10 mouse cellular contexts compared by ENCODE assay signal in genomic region chr10:130470311-130470760, GRCm38 (mm10). TPM values are rescaled to one million over a fixed set of nuclear protein-coding genes. Genes with fewer than 3 reads are reported as not detected.
DNase-seq lines count a peak whose midpoint lies in the region; ATAC-seq lines count a peak whose summit lies in the region.
"Had no signal": no experiment of that assay in that cellular context is flagged by ENCODE, and none has a peak within 500 bp of the region (broad histone marks: within the 10 kb centered on the region; RNA-seq: fewer than 3 reads in every experiment).

No protein-coding gene starts in this region.

- H3K4me2 ChIP-seq in embryonic facial prominence, embryonic 11.5 days (ENCODE audit: low read depth, low read length): peak overlapping the region; percentile 60
- H3K4me2 ChIP-seq in hindbrain, embryonic 13.5 days: peak overlapping the region; percentile 78
- peak overlapping the region; percentile 80 for H3K4me2 ChIP-seq in neural tube, embryonic 13.5 days

- peak; percentile 98 for ATAC-seq in embryonic facial prominence, embryonic 11.5 days (replicated peaks; ENCODE audit: insufficient number of reproducible peaks, low FRiP score, low TSS enrichment, low read depth)
- peak; percentile 97 for ATAC-seq in hindbrain, embryonic 13.5 days (ENCODE audit: low FRiP score)
- ATAC-seq in neural tube, embryonic 13.5 days (ENCODE audit: low read depth): peak; percentile 98

- DNase-seq in gastrocnemius, postnatal 14 days: peak; percentile 31
- DNase-seq in gastrocnemius, postnatal 25 days: no peak
- peak; percentile 67 for DNase-seq in Muller cell, postnatal 12 days (ENCODE audit: inconsistent ontology term)
- peak; percentile 64 for DNase-seq in embryonic facial prominence, embryonic 11.5 days (ENCODE audit: low spot score)
- DNase-seq in liver: peak; percentile 39
- DNase-seq in T-cell, adult 2 months (ENCODE audit: low spot score): no peak

- no peaks in the 10 kb centered on the region for H3K9me3 ChIP-seq in embryonic facial prominence, embryonic 11.5 days (replicated peaks; ENCODE audit: control insufficient read depth, low read length)
- H3K9me3 ChIP-seq in hindbrain, embryonic 13.5 days: no peaks in the 10 kb centered on the region
- H3K9me3 ChIP-seq in neural tube, embryonic 13.5 days: no peaks in the 10 kb centered on the region

- intact Hi-C loops in gastrocnemius, postnatal 14 days (cut with DNase I; ENCODE audit: low total_unique reads): no loop called here

- H3K4me3 ChIP-seq in embryonic facial prominence, embryonic 11.5 days (ENCODE audit: low read depth, low read length): peak overlapping the region; percentile 35
- peak overlapping the region; percentile 54 for H3K4me3 ChIP-seq in hindbrain, embryonic 13.5 days
- H3K4me3 ChIP-seq in neural tube, embryonic 13.5 days: peak overlapping the region; percentile 53

- H3K27me3 ChIP-seq in embryonic facial prominence, embryonic 11.5 days (ENCODE audit: control insufficient read depth, insufficient read depth, low read length): no peaks in the 10 kb centered on the region
- H3K27me3 ChIP-seq in hindbrain, embryonic 13.5 days: no peaks in the 10 kb centered on the region
- no peaks in the 10 kb centered on the region for H3K27me3 ChIP-seq in neural tube, embryonic 13.5 days

- no peak overlapping the region for H3K27ac ChIP-seq in embryonic facial prominence, embryonic 11.5 days (replicated peaks; ENCODE audit: low read depth, low read length)
- no peak overlapping the region for H3K27ac ChIP-seq in hindbrain, embryonic 13.5 days
- H3K27ac ChIP-seq in neural tube, embryonic 13.5 days (replicated peaks): no peak overlapping the region

- 3% methylated on average over 36 of the region's 36 CpGs for WGBS in embryonic facial prominence, embryonic 11.5 days
- 10% methylated on average over 36 of the region's 36 CpGs for WGBS in hindbrain, embryonic 13.5 days
- WGBS in neural tube, embryonic 13.5 days: 3% methylated on average over 36 of the region's 36 CpGs

- no peaks in the 10 kb centered on the region for H3K36me3 ChIP-seq in embryonic facial prominence, embryonic 11.5 days (replicated peaks; ENCODE audit: control insufficient read depth, insufficient read depth, low read depth, low read length)
- no peaks in the 10 kb centered on the region for H3K36me3 ChIP-seq in hindbrain, embryonic 13.5 days
- H3K36me3 ChIP-seq in neural tube, embryonic 13.5 days: no peaks in the 10 kb centered on the region

- H3K4me1 ChIP-seq in embryonic facial prominence, embryonic 11.5 days (ENCODE audit: control insufficient read depth, insufficient read depth, low read length): no peaks in the 10 kb centered on the region
- H3K4me1 ChIP-seq in hindbrain, embryonic 13.5 days (replicated peaks): no peaks in the 10 kb centered on the region
- H3K4me1 ChIP-seq in neural tube, embryonic 13.5 days (replicated peaks): no peaks in the 10 kb centered on the region

- peak overlapping the region; percentile 70 for H3K9ac ChIP-seq in embryonic facial prominence, embryonic 11.5 days (replicated peaks; ENCODE audit: low read length)
- peak overlapping the region; percentile 78 for H3K9ac ChIP-seq in hindbrain, embryonic 13.5 days
- peak overlapping the region; percentile 73 for H3K9ac ChIP-seq in neural tube, embryonic 13.5 days

RNA-seq across cellular contexts. Expression of gene Vmn2r86, which starts 14.5 kb away (rescaled TPM):
- not detected for total RNA-seq in gastrocnemius, postnatal 14 days (2021)
- total RNA-seq in gastrocnemius, postnatal 25 days (2021): not detected
- polyA plus RNA-seq in embryonic facial prominence, embryonic 11.5 days (2014; fragmentation: Nextera tagmentation; extraction: Ambion mirVana): 0.03 TPM in 1 of 2 replicates, not detected in the other
- 0.03 TPM in 1 of 2 replicates, not detected in the other for polyA plus RNA-seq in hindbrain, embryonic 13.5 days (2015; fragmentation: Nextera tagmentation; extraction: Ambion mirVana)
- 0.03 TPM in 1 of 2 replicates, not detected in the other for polyA plus RNA-seq in neural tube, embryonic 13.5 days (2015; fragmentation: Nextera tagmentation; extraction: Ambion mirVana)
- total RNA-seq: MEL had no signal
- polyA plus RNA-seq: large intestine, adult 2 months had no signal

RNA-seq across cellular contexts. Expression of gene Vmn2r87, which starts 26.9 kb away (rescaled TPM):
- not detected for total RNA-seq in gastrocnemius, postnatal 14 days (2021)
- total RNA-seq in gastrocnemius, postnatal 25 days (2021): not detected
- polyA plus RNA-seq in embryonic facial prominence, embryonic 11.5 days (2014; fragmentation: Nextera tagmentation; extraction: Ambion mirVana): not detected in 2 replicates
- polyA plus RNA-seq in hindbrain, embryonic 13.5 days (2015; fragmentation: Nextera tagmentation; extraction: Ambion mirVana): 0.12 TPM in 1 of 2 replicates, not detected in the other
- polyA plus RNA-seq in neural tube, embryonic 13.5 days (2015; fragmentation: Nextera tagmentation; extraction: Ambion mirVana): 0.08 TPM in 1 of 2 replicates, not detected in the other
- total RNA-seq: MEL had no signal
- polyA plus RNA-seq: large intestine, adult 2 months had no signal

RNA-seq across cellular contexts. Expression of gene Vmn2r85, which starts 40.8 kb away (rescaled TPM):
- not detected for total RNA-seq in gastrocnemius, postnatal 14 days (2021)
- total RNA-seq in gastrocnemius, postnatal 25 days (2021): not detected
- polyA plus RNA-seq in embryonic facial prominence, embryonic 11.5 days (2014; fragmentation: Nextera tagmentation; extraction: Ambion mirVana): not detected in 2 replicates
- polyA plus RNA-seq in hindbrain, embryonic 13.5 days (2015; fragmentation: Nextera tagmentation; extraction: Ambion mirVana): not detected in 2 replicates
- polyA plus RNA-seq in neural tube, embryonic 13.5 days (2015; fragmentation: Nextera tagmentation; extraction: Ambion mirVana): 0.03 TPM in 1 of 2 replicates, not detected in the other
- total RNA-seq: MEL had no signal
- polyA plus RNA-seq: large intestine, adult 2 months had no signal

Comparison
In these comparisons a context has a peak if more than half of its experiments do, and no peak if none do; other contexts are left out.
1. DNase-seq: peak in gastrocnemius, postnatal 14 days (single experiment), Muller cell, postnatal 12 days (single experiment), embryonic facial prominence, embryonic 11.5 days (single experiment) and liver (single experiment); none in gastrocnemius, postnatal 25 days (single experiment) and T-cell, adult 2 months (single experiment).
2. Peak in every context shown above with its lines, with median percentiles within 50 percentile points of each other: ATAC-seq, H3K4me2 ChIP-seq, H3K4me3 ChIP-seq and H3K9ac ChIP-seq.